Mouse (Mus musculus): Measurements from ENCODE around the gene Hist2h2ab. TPM values are rescaled to one million over a fixed set of nuclear protein-coding genes. Genes with fewer than 3 reads are reported as not detected.
"Not testable (repeated sequence)": the region's sequence is repeated elsewhere in the genome, so short reads cannot be mapped to it uniquely, and the experiment has no call there.

Hist2h2ab gene
- polyA plus RNA-seq, 1 experiment from 2014 or later, result 0.78 TPM

DNA sequence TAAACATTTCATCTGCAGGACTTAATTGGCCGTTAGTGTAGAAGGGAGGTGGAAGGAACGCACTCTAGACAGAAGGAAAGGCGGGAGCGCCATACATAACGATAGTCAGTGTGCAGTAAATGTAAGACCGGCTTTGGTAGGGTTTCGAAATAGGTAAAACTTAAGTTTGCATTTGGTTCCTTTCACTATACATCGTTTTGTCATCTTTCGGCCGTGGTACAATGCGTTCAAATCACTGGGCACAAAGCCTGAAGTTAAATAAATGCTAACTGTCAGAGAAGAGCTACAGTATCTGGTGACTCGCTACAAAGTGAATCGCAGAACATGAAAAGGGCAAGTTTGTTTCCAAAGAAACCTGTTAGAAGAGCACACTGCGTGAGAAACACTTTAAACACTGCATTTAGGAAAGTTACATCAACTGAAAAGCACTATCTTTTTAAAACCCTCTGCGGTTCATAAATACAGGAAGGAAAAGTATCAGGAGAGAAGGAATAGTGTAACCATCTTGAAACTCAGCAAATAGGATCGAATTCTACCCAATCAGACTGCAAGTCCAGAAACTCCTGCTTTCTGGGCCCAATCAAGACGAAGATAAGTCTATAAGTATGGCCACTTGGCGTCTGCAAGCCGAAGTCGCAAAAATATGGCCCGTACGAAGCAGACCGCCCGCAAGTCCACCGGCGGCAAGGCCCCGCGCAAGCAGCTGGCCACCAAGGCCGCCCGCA lies 48.5 kb downstream of the Hist2h2ab start, which contains the start of gene Hist2h3b:
Gene Hist2h3b, plus strand, starts transcription at position 604 of the 725 bp plus-strand sequence.
- Histone ChIP-seq H3K4me3 (ENCODE audit: low read depth, low read length) (peak within 1 kb of the TSS; percentile 50), H3K9me3 (ENCODE audit: control insufficient read depth, low read length) (no peaks in the 10 kb centered on the region), H3K4me1 (ENCODE audit: control insufficient read depth, insufficient read depth, low read length) (peaks cover 15% of the 10 kb centered on the region), H3K4me2 (ENCODE audit: low read depth, low read length) (peak within 1 kb of the TSS; percentile 79), H3K36me3 (ENCODE audit: control insufficient read depth, insufficient read depth, low read length) (no peaks in the 10 kb centered on the region), H3K9ac (ENCODE audit: low read depth, low read length) (peak within 1 kb of the TSS; percentile 71), H3K27me3 (replicated peaks; ENCODE audit: control insufficient read depth, insufficient read depth, low read length) (no peaks in the 10 kb centered on the region), H3K27ac (replicated peaks; ENCODE audit: low read depth, low read length) (peak within 1 kb of the TSS; percentile 98)
- DNase-seq (ENCODE audit: low spot score) (peak; percentile 97), ATAC-seq (ENCODE audit: low read depth) (peak; percentile 72)
- WGBS, result 24% methylated on average over 28 of the region's 30 CpGs

DNA sequence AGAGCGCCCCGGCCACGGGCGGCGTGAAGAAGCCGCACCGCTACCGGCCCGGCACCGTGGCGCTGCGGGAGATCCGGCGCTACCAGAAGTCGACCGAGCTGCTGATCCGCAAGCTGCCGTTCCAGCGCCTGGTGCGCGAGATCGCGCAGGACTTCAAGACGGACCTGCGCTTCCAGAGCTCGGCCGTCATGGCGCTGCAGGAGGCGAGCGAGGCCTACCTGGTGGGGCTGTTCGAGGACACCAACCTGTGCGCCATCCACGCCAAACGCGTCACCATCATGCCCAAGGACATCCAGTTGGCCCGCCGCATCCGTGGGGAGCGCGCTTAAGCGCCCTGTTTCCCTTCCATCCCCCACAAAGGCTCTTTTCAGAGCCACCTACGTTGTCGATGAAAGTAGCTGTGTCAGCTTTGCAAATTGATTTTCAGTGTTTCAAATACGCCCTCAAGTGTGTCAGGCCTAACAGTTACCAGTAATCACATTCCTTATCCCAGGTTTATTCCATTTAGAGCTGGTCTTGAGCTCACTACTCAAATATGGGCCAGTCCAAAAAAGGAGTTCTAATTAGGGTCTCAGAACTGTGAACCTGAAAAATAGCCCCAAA lies 49.2 kb downstream of the Hist2h2ab start:
- not testable (repeated sequence) for H3K36me3 ChIP-seq (ENCODE audit: control insufficient read depth, insufficient read depth, low read length); DNase-seq (ENCODE audit: low spot score); H3K9me3 ChIP-seq (ENCODE audit: control insufficient read depth, low read length); H3K27me3 ChIP-seq (replicated peaks; ENCODE audit: control insufficient read depth, insufficient read depth, low read length)
- Histone ChIP-seq H3K4me1 (ENCODE audit: control insufficient read depth, insufficient read depth, low read length) (peaks cover 14% of the 10 kb centered on the region), H3K4me3 (ENCODE audit: low read depth, low read length) (peak overlapping the region; percentile 50), H3K9ac (ENCODE audit: low read depth, low read length) (peak overlapping the region; percentile 71), H3K4me2 (ENCODE audit: low read depth, low read length) (peak overlapping the region; percentile 79), H3K27ac (replicated peaks; ENCODE audit: low read depth, low read length) (peak overlapping the region; percentile 98)
- WGBS, result under 1% methylated on average over 8 of the region's 44 CpGs
- ATAC-seq (ENCODE audit: low read depth), result peak; percentile 5

Small RNA genes within 50 kb of the gene (microRNA-seq; reads per million reads assigned to microRNA genes)
- not detected for gene Gm44492 (ENCODE audit: borderline number of aligned reads)
- not detected for gene Gm47311 (ENCODE audit: borderline number of aligned reads)
- gene Gm47313 (ENCODE audit: borderline number of aligned reads), result not detected

Other genes starting within 250 kb of the Hist2h2ab start
- 40.5 and 43.2 TPM in 2 replicates for gene Plekho1, start 223.9 kb upstream of the Hist2h2ab start, polyA plus RNA-seq (2014; fragmentation: Nextera tagmentation; extraction: Ambion mirVana)
- gene Vps45, start 161.4 kb upstream of the Hist2h2ab start, polyA plus RNA-seq (2014; fragmentation: Nextera tagmentation; extraction: Ambion mirVana), result 24.4 and 25.7 TPM in 2 replicates
- gene Otud7b, start 115.3 kb upstream of the Hist2h2ab start, polyA plus RNA-seq (2014; fragmentation: Nextera tagmentation; extraction: Ambion mirVana), result 17.6 and 20.0 TPM in 2 replicates
- gene Mtmr11, start 57.9 kb upstream of the Hist2h2ab start, polyA plus RNA-seq (2014; fragmentation: Nextera tagmentation; extraction: Ambion mirVana), result 19.7 and 24.6 TPM in 2 replicates
- 152 and 158 TPM in 2 replicates for gene Sf3b4, start 47.5 kb upstream of the Hist2h2ab start, polyA plus RNA-seq (2014; fragmentation: Nextera tagmentation; extraction: Ambion mirVana)
- 4.4 and 6.1 TPM in 2 replicates for gene Sv2a, start 38.7 kb upstream of the Hist2h2ab start, polyA plus RNA-seq (2014; fragmentation: Nextera tagmentation; extraction: Ambion mirVana)
- 47.5 and 55.7 TPM in 2 replicates for gene Bola1, start 156 bp upstream of the Hist2h2ab start, polyA plus RNA-seq (2014; fragmentation: Nextera tagmentation; extraction: Ambion mirVana)
- gene Hist2h2ac, start 1.0 kb downstream of the Hist2h2ab start, polyA plus RNA-seq (2014; fragmentation: Nextera tagmentation; extraction: Ambion mirVana), result 8.4 and 10.0 TPM in 2 replicates
- 7.8 and 8.8 TPM in 2 replicates for gene Hist2h2be, start 1.3 kb downstream of the Hist2h2ab start, polyA plus RNA-seq (2014; fragmentation: Nextera tagmentation; extraction: Ambion mirVana)
- 5.2 and 5.3 TPM in 2 replicates for gene Hist2h3c2, start 19.3 kb downstream of the Hist2h2ab start, polyA plus RNA-seq (2014; fragmentation: Nextera tagmentation; extraction: Ambion mirVana)
- 46.9 and 57.6 TPM in 2 replicates for gene Hist2h2aa2, start 20.4 kb downstream of the Hist2h2ab start, polyA plus RNA-seq (2014; fragmentation: Nextera tagmentation; extraction: Ambion mirVana)
- gene Hist2h2aa1, start 25.6 kb downstream of the Hist2h2ab start, polyA plus RNA-seq (2014; fragmentation: Nextera tagmentation; extraction: Ambion mirVana), result 19.8 and 22.0 TPM in 2 replicates
- 0.48 TPM in 1 of 2 replicates, not detected in the other for gene Hist2h3c1, start 26.8 kb downstream of the Hist2h2ab start, polyA plus RNA-seq (2014; fragmentation: Nextera tagmentation; extraction: Ambion mirVana)
- gene Hist2h4, start 43.4 kb downstream of the Hist2h2ab start, polyA plus RNA-seq (2014; fragmentation: Nextera tagmentation; extraction: Ambion mirVana), result 6.9 TPM in 2 replicates
- gene Hist2h3b, start 48.8 kb downstream of the Hist2h2ab start, polyA plus RNA-seq (2014; fragmentation: Nextera tagmentation; extraction: Ambion mirVana), result 44.3 and 57.8 TPM in 2 replicates
- 8.9 and 12.7 TPM in 2 replicates for gene Hist2h2bb, start 49.9 kb downstream of the Hist2h2ab start, polyA plus RNA-seq (2014; fragmentation: Nextera tagmentation; extraction: Ambion mirVana)
- gene Fcgr1, start 74.1 kb downstream of the Hist2h2ab start, polyA plus RNA-seq (2014; fragmentation: Nextera tagmentation; extraction: Ambion mirVana), result 4.0 and 5.3 TPM in 2 replicates
- gene BC107364, start 232.4 kb downstream of the Hist2h2ab start, polyA plus RNA-seq (2014; fragmentation: Nextera tagmentation; extraction: Ambion mirVana), result not detected in 2 replicates

All from embryonic facial prominence, embryonic 14.5 days (tissue).